Comparison of ENCODE assay signal across 12 mouse cellular contexts in genomic region chr6:53662858-53663833, GRCm38 (mm10).
A peak's percentile ranks its signal among the peaks of the same experiment; 100 is the strongest.
DNase-seq lines count a peak whose midpoint lies in the region; ATAC-seq lines count a peak whose summit lies in the region.
"Had no signal": no experiment of that assay in that cellular context is flagged by ENCODE, and none has a peak within 500 bp of the region (broad histone marks: within the 10 kb centered on the region; RNA-seq: fewer than 3 reads in every experiment).

No protein-coding gene starts in this region.

- H3K27ac ChIP-seq in lung, embryonic 16.5 days (ENCODE audit: low read length) = no peak overlapping the region
- H3K27ac ChIP-seq in embryonic facial prominence, embryonic 13.5 days = no peak overlapping the region
- H3K27ac ChIP-seq in forebrain, embryonic 16.5 days (ENCODE audit: low read length) = no peak overlapping the region
- H3K27ac ChIP-seq: heart, embryonic 13.5 days had no signal

- no peak overlapping the region for H3K9ac ChIP-seq in lung, embryonic 16.5 days (ENCODE audit: low read length)
- no peak overlapping the region for H3K9ac ChIP-seq in embryonic facial prominence, embryonic 13.5 days
- H3K9ac ChIP-seq in forebrain, embryonic 16.5 days (replicated peaks; ENCODE audit: low read depth, low read length) = no peak overlapping the region
- H3K9ac ChIP-seq: heart, embryonic 13.5 days had no signal

- no peaks in the 10 kb centered on the region for H3K36me3 ChIP-seq in lung, embryonic 16.5 days (ENCODE audit: control insufficient read depth, insufficient read depth, low read length)
- H3K36me3 ChIP-seq in embryonic facial prominence, embryonic 13.5 days = no peaks in the 10 kb centered on the region
- H3K36me3 ChIP-seq in forebrain, embryonic 16.5 days (ENCODE audit: control insufficient read depth, insufficient read depth) = no peaks in the 10 kb centered on the region

- H3K4me3 ChIP-seq in lung, embryonic 16.5 days (ENCODE audit: low read length) = no peak overlapping the region
- H3K4me3 ChIP-seq in embryonic facial prominence, embryonic 13.5 days = no peak overlapping the region
- H3K4me3 ChIP-seq in forebrain, embryonic 16.5 days (replicated peaks; ENCODE audit: low read length) = no peak overlapping the region
- H3K4me3 ChIP-seq: heart, embryonic 13.5 days had no signal

- no peak for DNase-seq in lung, postnatal 36 days
- peak; percentile 33 to 44 for DNase-seq in lung, postnatal 4 days
- DNase-seq: adrenal gland, adult 8-10 months; cerebellum, adult 2 months; kidney, postnatal 36 days; thymus, postnatal 14 days had no signal

- no peaks in the 10 kb centered on the region for H3K9me3 ChIP-seq in lung, embryonic 16.5 days (ENCODE audit: control insufficient read depth, low read length)
- H3K9me3 ChIP-seq in embryonic facial prominence, embryonic 13.5 days = no peaks in the 10 kb centered on the region
- no peaks in the 10 kb centered on the region for H3K9me3 ChIP-seq in forebrain, embryonic 16.5 days (ENCODE audit: control insufficient read depth, low read length)
- H3K9me3 ChIP-seq: heart, embryonic 13.5 days had no signal

- peak; percentile 24; the same call in 1 of the 2 replicates for ATAC-seq in lung, embryonic 16.5 days (ENCODE audit: low read depth)
- ATAC-seq in embryonic facial prominence, embryonic 13.5 days (ENCODE audit: insufficient number of reproducible peaks, insufficient read depth, low FRiP score, low TSS enrichment, low read depth) = peak; percentile 48; the same call in 1 of the 2 replicates
- ATAC-seq in forebrain, embryonic 16.5 days = peak; percentile 68
- ATAC-seq in granulocyte monocyte progenitor cell, adult 5-6 weeks (replicated peaks; ENCODE audit: poor library complexity, severe bottlenecking) = no peak
- ATAC-seq in inflammation-experienced regulatory T-cells, adult 6 months = no peak

- H3K4me1 ChIP-seq in lung, embryonic 16.5 days (replicated peaks; ENCODE audit: control insufficient read depth, insufficient read depth, low read length) = peaks cover 26% of the 10 kb centered on the region
- peaks cover 19% of the 10 kb centered on the region for H3K4me1 ChIP-seq in embryonic facial prominence, embryonic 13.5 days
- H3K4me1 ChIP-seq in forebrain, embryonic 16.5 days (replicated peaks; ENCODE audit: control insufficient read depth, insufficient read depth, low read length) = peaks cover 13% of the 10 kb centered on the region

- H3K27me3 ChIP-seq in lung, embryonic 16.5 days (ENCODE audit: control insufficient read depth, insufficient read depth, low read depth, low read length) = no peaks in the 10 kb centered on the region
- no peaks in the 10 kb centered on the region for H3K27me3 ChIP-seq in embryonic facial prominence, embryonic 13.5 days
- H3K27me3 ChIP-seq in forebrain, embryonic 16.5 days (replicated peaks; ENCODE audit: control insufficient read depth, insufficient read depth, low read length) = no peaks in the 10 kb centered on the region
- H3K27me3 ChIP-seq: heart, embryonic 13.5 days had no signal

- H3K4me2 ChIP-seq in lung, embryonic 16.5 days (ENCODE audit: low read depth, low read length) = no peak overlapping the region
- H3K4me2 ChIP-seq in embryonic facial prominence, embryonic 13.5 days = 0 out of 2 replicates have a peak overlapping the region, but pooled peaks have one; percentile 3
- H3K4me2 ChIP-seq in forebrain, embryonic 16.5 days (ENCODE audit: low read length) = no peak overlapping the region
- H3K4me2 ChIP-seq: heart, embryonic 13.5 days had no signal

- 42% methylated on average over 11 of the region's 11 CpGs for WGBS in lung, embryonic 16.5 days
- WGBS in embryonic facial prominence, embryonic 13.5 days = 54% methylated on average over 11 of the region's 11 CpGs
- WGBS in forebrain, embryonic 16.5 days = 26% methylated on average over 11 of the region's 11 CpGs

Comparison
In these comparisons a context has a peak if more than half of its experiments do, and no peak if none do; other contexts are left out.
1. ATAC-seq: peak in lung, embryonic 16.5 days (single experiment), embryonic facial prominence, embryonic 13.5 days (single experiment) and forebrain, embryonic 16.5 days (single experiment); none in granulocyte monocyte progenitor cell, adult 5-6 weeks (single experiment) and inflammation-experienced regulatory T-cells, adult 6 months (single experiment).